Mouse (Mus musculus) lung, embryonic 16.5 days (tissue): ENCODE measurements around the gene 4931414P19Rik. TPM values are rescaled to one million over a fixed set of nuclear protein-coding genes. Genes with fewer than 3 reads are reported as not detected.

Experiments used
- ATAC-seq: fragments of 200-750 bp; cut with Nextera tagmentation; 2 replicates; pipeline ENCODE4 v1.8.0; 2017; ENCODE audit warnings: low read depth, mild to moderate bottlenecking, moderate library complexity
- H3K27ac ChIP-seq: fragments of 300-500 bp; sonication (generic); 2 replicates; pipeline ENCODE4 v1.5.1; 2014; ENCODE audit warnings: mild to moderate bottlenecking, control low read depth, low read length
- H3K27me3 ChIP-seq: fragments of 300-500 bp; sonication (generic); 2 replicates; pipeline ENCODE4 v1.6.1; 2014; ENCODE audit warnings: low read depth, low read length, mixed read lengths; ENCODE audit not compliant: control insufficient read depth, insufficient read depth
- H3K36me3 ChIP-seq: fragments of 300-500 bp; sonication (generic); 2 replicates; pipeline ENCODE4 v1.6.1; 2014; ENCODE audit warnings: low read length; ENCODE audit not compliant: control insufficient read depth, insufficient read depth
- H3K4me1 ChIP-seq: fragments of 300-500 bp; sonication (generic); replicated peaks from 2 replicates; pipeline ENCODE4 v1.6.1; 2014; ENCODE audit warnings: low read length, mixed read lengths; ENCODE audit not compliant: control insufficient read depth, insufficient read depth
- H3K4me2 ChIP-seq: fragments of 300-500 bp; sonication (generic); 2 replicates; pipeline ENCODE4 v1.6.1; 2014; ENCODE audit warnings: low read depth, low read length, control low read depth
- H3K4me3 ChIP-seq: fragments of 300-500 bp; sonication (generic); 2 replicates; pipeline ENCODE4 v1.5.1; 2014; ENCODE audit warnings: mild to moderate bottlenecking, low read length, control low read depth
- H3K9ac ChIP-seq: fragments of 300-500 bp; sonication (generic); 2 replicates; pipeline ENCODE4 v1.6.1; 2014; ENCODE audit warnings: low read length, control low read depth
- H3K9me3 ChIP-seq: fragments of 300-500 bp; sonication (generic); 2 replicates; pipeline ENCODE4 v1.6.1; 2016; ENCODE audit warnings: low read length; ENCODE audit not compliant: control insufficient read depth
- WGBS: fragments of 180-500 bp; shearing (Covaris S2); extraction: QIAGEN DNeasy Blood & Tissue Kit; methylation state at CpG from one replicate; pipeline ENCODE4 v1.1.7; 2014; 5-methylcytosine and 5-hydroxymethylcytosine counted together
- microRNA counts: library from miRNA; unstranded; fragments of <30 nt; microRNA quantifications from one replicate; lab custom pipeline; 2016
- microRNA-seq: library from miRNA; unstranded; fragments of <30 nt; microRNA quantifications from one replicate; pipeline ENCODE4, GENCODE M21; 2016
- polyA plus RNA-seq: library from polyadenylated mRNA; unstranded; fragments of >200 nt; fragmentation: Nextera tagmentation; extraction: Ambion mirVana; gene quantifications from 2 replicates; pipeline ENCODE4 v1.2.1, GENCODE M21; 2015

4931414P19Rik gene
- polyA plus RNA-seq, 1 experiment from 2014 or later = 11.6 TPM

DNA sequence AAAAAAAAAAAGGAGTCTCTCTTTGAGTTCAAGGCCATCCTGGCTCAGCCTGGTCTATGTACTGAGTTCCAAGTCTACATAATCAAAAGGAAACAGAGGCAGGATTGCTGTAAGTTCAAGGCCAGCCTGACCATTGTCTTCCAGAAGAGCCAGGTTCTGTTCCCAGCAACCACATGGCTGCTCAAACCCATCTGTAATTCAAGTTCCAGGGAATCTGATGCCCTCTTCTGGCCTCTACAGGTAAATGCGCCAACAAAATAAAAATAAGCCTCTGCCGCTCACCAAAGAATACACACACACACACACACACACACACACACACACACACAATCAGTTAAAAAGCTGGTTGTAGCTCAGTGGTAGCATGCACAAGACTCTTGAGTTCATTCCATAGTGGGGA lies 67.2 kb downstream of the 4931414P19Rik start:
- no peak overlapping the region for H3K27ac ChIP-seq
- peaks cover 8% of the 10 kb centered on the region for H3K36me3 ChIP-seq
- H3K4me1 ChIP-seq = no peaks in the 10 kb centered on the region
- no peak overlapping the region for H3K4me2 ChIP-seq
- H3K9me3 ChIP-seq = no peaks in the 10 kb centered on the region
- H3K4me3 ChIP-seq = no peak overlapping the region
- no peak overlapping the region for H3K9ac ChIP-seq
- no peak for ATAC-seq
- H3K27me3 ChIP-seq = no peaks in the 10 kb centered on the region
- 93% methylated on average over 2 of the region's 2 CpGs for WGBS

MicroRNAs within 50 kb of the gene (microRNA counts, 519-probe panel; counts per million panel counts)
- microRNA mmu-miR-686 (lab: Ali Mortazavi, UCI) = not detected

Small RNA genes lying within 50 kb of the gene (microRNA-seq; reads per million reads assigned to microRNA genes)
- gene Mir686 = not detected
- not detected for gene Mir6948

Other genes with a start within 250 kb of the 4931414P19Rik start
- gene Oxa1l, start 245.2 kb downstream of the 4931414P19Rik start, polyA plus RNA-seq = 40.3 and 46.2 TPM in 2 replicates
- gene Slc7a7, start 188.2 kb downstream of the 4931414P19Rik start, polyA plus RNA-seq = 14.2 and 17.0 TPM in 2 replicates
- gene Mrpl52, start 179.1 kb downstream of the 4931414P19Rik start, polyA plus RNA-seq = 258 and 287 TPM in 2 replicates
- gene Mmp14, start 174.4 kb downstream of the 4931414P19Rik start, polyA plus RNA-seq = 176 and 183 TPM in 2 replicates
- gene Lrp10, start 141.9 kb downstream of the 4931414P19Rik start, polyA plus RNA-seq = 61.9 and 64.2 TPM in 2 replicates
- 19.6 and 22.4 TPM in 2 replicates for gene Rem2, start 129.9 kb downstream of the 4931414P19Rik start, polyA plus RNA-seq
- gene Prmt5, start 88.5 kb downstream of the 4931414P19Rik start, polyA plus RNA-seq = 73.5 and 77.6 TPM in 2 replicates
- 52.3 and 57.1 TPM in 2 replicates for gene Haus4, start 51.4 kb downstream of the 4931414P19Rik start, polyA plus RNA-seq
- 41.1 and 41.2 TPM in 2 replicates for gene Ajuba, start 28.4 kb downstream of the 4931414P19Rik start, polyA plus RNA-seq
- gene Psmb5, start 12.0 kb upstream of the 4931414P19Rik start, polyA plus RNA-seq = 352 and 366 TPM in 2 replicates
- 1.2 and 4.3 TPM in 2 replicates for gene Psmb11, start 15.4 kb upstream of the 4931414P19Rik start, polyA plus RNA-seq
- gene Gm17606, start 35.0 kb upstream of the 4931414P19Rik start, polyA plus RNA-seq = not detected in 2 replicates
- gene Cdh24, start 35.4 kb upstream of the 4931414P19Rik start, polyA plus RNA-seq = 2.1 and 2.8 TPM in 2 replicates
- 73.4 and 78.9 TPM in 2 replicates for gene 1700123O20Rik, start 80.2 kb upstream of the 4931414P19Rik start, polyA plus RNA-seq
- gene Acin1, start 80.9 kb upstream of the 4931414P19Rik start, polyA plus RNA-seq = 106 and 116 TPM in 2 replicates
- 0.11 and 0.19 TPM in 2 replicates for gene Gm29776, start 92.8 kb upstream of the 4931414P19Rik start, polyA plus RNA-seq
- 0.28 TPM in 1 of 2 replicates, not detected in the other for gene Cebpe, start 106.2 kb upstream of the 4931414P19Rik start, polyA plus RNA-seq
- 1.9 and 2.0 TPM in 2 replicates for gene Slc7a8, start 176.0 kb upstream of the 4931414P19Rik start, polyA plus RNA-seq
- gene Rnf212b, start 208.1 kb upstream of the 4931414P19Rik start, polyA plus RNA-seq = not detected in 2 replicates